Mouse (Mus musculus): ENCODE data around the gene Cbx5. TPM values are rescaled to one million over a fixed set of nuclear protein-coding genes. Genes with fewer than 3 reads are reported as not detected.
A peak's percentile ranks its signal among the peaks of the same experiment; 100 is the strongest.

The Cbx5 gene
- total and polyA plus RNA-seq, 3 experiments: 15.6 to 57.0 (median 56.5) TPM

DNA sequence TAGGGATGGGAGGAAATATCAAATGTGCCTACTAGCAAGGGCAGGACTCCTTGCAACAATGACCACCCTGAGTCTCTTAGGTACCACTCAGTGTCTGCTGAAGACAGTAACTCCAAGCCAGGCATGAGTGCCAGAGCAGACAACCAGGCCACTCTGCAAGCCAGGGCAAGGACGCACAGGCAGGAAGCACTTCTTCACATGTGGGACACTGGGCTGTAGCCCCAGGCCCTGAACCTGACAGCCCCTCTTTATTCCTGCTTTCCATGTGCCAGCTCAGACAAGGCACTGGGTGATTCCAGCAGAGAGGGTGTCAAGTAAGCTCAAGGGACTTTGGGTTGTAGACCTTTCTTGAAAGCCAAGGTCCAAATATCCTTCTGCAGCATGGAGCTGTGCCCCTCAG is 60.8 kb downstream of the Cbx5 start:
- TF ChIP-seq EP300 (IDR thresholded peaks at IDR 0.05; ENCODE audit: insufficient read depth, low read depth, low read length) (no peak), CTCF (IDR thresholded peaks at IDR 0.05) (no peak), POLR2A (IDR thresholded peaks at IDR 0.05; ENCODE audit: insufficient read depth, low read depth, low read length) (no peak)

DNA sequence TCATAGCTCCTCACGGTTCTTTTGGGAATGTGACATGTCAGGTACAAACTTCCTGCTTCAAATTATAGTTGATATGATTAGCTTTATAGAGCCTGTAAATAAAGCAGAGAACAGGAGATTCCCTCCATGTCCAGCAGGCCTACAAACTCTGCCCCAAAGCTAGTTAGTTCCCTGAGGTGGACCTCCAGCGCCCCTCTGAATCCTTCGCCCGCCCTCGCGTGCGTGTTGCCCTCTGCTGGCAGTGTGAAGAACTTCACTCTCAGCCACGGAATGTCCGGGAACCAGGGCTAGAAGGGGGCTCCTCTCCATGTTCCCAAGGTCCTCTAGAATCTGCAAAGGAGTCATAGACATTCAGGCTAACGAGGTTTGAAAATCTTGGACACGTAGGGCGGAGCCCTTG is 61.5 kb downstream of the Cbx5 start:
- TF ChIP-seq CTCF (IDR thresholded peaks at IDR 0.05): peak; percentile 87
- no peak for TF ChIP-seq POLR2A (IDR thresholded peaks at IDR 0.05; ENCODE audit: insufficient read depth, low read depth, low read length)
- no peaks in the 10 kb centered on the region for H3K79me2 ChIP-seq (replicated peaks; ENCODE audit: control insufficient read depth, insufficient read depth, low read length)
- no peaks in the 10 kb centered on the region; the same call in 1 of the 2 replicates for H3K27me3 ChIP-seq (ENCODE audit: control insufficient read depth, insufficient read depth, low read length)
- H3K4me3 ChIP-seq: no peak overlapping the region
- H3K36me3 ChIP-seq (ENCODE audit: control insufficient read depth, insufficient read depth, low read length): no peaks in the 10 kb centered on the region
- no peak overlapping the region for H3K27ac ChIP-seq
- peaks cover 1% of the 10 kb centered on the region for H3K4me1 ChIP-seq (ENCODE audit: control insufficient read depth, insufficient read depth, low read length)
- no peak overlapping the region for H3K9ac ChIP-seq (ENCODE audit: low read depth, low read length)
- WGBS: 10% methylated on average over 12 of the region's 12 CpGs
- intact Hi-C loops (cut with DNase I): loop anchor here (5.0 kb wide), 1 partner anchor 416 kb away; no protein-coding TSS in a partner anchor
- peak in 1 of 2 experiments; percentile 56 for DNase-seq

More for the DNA sequence above, 60.8 kb downstream of the Cbx5 start:
- no peak overlapping the region for H3K4me3 ChIP-seq
- peaks cover 1% of the 10 kb centered on the region for H3K4me1 ChIP-seq (ENCODE audit: control insufficient read depth, insufficient read depth, low read length)
- H3K36me3 ChIP-seq (ENCODE audit: control insufficient read depth, insufficient read depth, low read length): no peaks in the 10 kb centered on the region
- intact Hi-C loops (cut with DNase I): loop anchor here (5.0 kb wide), 1 partner anchor 416 kb away; no protein-coding TSS in a partner anchor
- DNase-seq: no peak
- H3K79me2 ChIP-seq (replicated peaks; ENCODE audit: control insufficient read depth, insufficient read depth, low read length): no peaks in the 10 kb centered on the region
- no peak overlapping the region for H3K27ac ChIP-seq
- no peak overlapping the region for H3K9ac ChIP-seq (ENCODE audit: low read depth, low read length)
- no peaks in the 10 kb centered on the region; the same call in 1 of the 2 replicates for H3K27me3 ChIP-seq (ENCODE audit: control insufficient read depth, insufficient read depth, low read length)
- WGBS: 64% methylated on average over 1 of the region's 1 CpGs

DNA sequence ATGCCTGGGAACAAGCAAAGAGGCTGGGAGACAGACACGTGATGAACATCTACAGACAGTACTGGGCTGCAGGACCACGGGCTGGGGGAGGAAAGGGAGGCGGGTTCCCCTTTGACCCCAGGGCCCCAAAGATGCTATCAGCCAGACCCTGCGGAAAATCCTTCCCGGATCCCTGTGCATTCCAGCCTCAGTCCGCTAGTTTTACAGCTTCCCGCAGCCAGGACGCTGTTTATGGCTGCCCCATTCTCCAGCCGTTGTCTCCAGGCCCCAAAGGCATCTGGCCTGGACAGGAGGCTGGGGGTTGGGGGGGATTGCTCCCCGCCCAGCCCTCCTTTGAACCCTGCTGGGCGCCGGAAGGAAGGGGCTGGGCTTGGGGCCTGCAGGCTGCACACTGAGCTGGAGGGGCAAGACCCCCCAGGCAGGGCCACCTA is 62.0 kb downstream of the Cbx5 start:
- H3K27me3 ChIP-seq (ENCODE audit: control insufficient read depth, insufficient read depth, low read length): no peaks in the 10 kb centered on the region; the same call in 1 of the 2 replicates
- H3K79me2 ChIP-seq (replicated peaks; ENCODE audit: control insufficient read depth, insufficient read depth, low read length): no peaks in the 10 kb centered on the region
- H3K9ac ChIP-seq (ENCODE audit: low read depth, low read length): no peak overlapping the region
- no peak overlapping the region for H3K4me3 ChIP-seq
- H3K27ac ChIP-seq: no peak overlapping the region
- 19% methylated on average over 12 of the region's 12 CpGs for WGBS
- intact Hi-C loops (cut with DNase I): loop anchor here (1.0 to 5.0 kb wide), 2 partner anchors 190 to 415 kb away; no protein-coding TSS in a partner anchor
- no peak for TF ChIP-seq EP300 (IDR thresholded peaks at IDR 0.05; ENCODE audit: insufficient read depth, low read depth, low read length)
- no peak for TF ChIP-seq CTCF (IDR thresholded peaks at IDR 0.05)
- no peak for TF ChIP-seq POLR2A (IDR thresholded peaks at IDR 0.05; ENCODE audit: insufficient read depth, low read depth, low read length)
- no peaks in the 10 kb centered on the region for H3K36me3 ChIP-seq (ENCODE audit: control insufficient read depth, insufficient read depth, low read length)
- peaks cover 1% of the 10 kb centered on the region for H3K4me1 ChIP-seq (ENCODE audit: control insufficient read depth, insufficient read depth, low read length)
- DNase-seq: no peak

DNA sequence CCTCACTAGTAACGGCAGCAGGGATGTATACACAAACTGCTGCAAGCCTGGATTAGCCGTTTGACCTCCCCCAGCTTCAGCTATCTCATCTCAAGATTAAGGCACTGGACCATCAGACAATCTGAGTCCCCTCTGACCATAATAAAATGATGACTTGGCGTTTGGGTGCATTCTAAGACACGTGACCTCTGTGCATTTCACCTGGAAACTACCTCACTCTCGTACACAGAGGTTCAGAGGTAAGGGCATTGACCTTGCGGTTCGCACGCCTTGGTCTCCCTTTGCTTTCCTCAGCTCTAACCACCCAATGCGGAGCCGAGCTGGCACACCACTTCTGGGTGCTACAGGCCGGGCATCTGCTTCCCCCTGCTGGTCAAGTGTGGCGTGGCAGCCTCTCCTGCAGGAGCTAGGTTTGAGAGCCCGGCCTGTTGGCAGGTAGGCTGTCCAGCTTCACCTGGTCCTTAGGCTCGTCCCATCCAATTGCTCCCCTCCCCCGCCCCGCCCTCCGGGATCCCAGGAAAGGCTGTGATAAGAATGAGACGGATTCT is 62.7 kb downstream of the Cbx5 start:
- WGBS: under 1% methylated on average over 18 of the region's 18 CpGs

DNA sequence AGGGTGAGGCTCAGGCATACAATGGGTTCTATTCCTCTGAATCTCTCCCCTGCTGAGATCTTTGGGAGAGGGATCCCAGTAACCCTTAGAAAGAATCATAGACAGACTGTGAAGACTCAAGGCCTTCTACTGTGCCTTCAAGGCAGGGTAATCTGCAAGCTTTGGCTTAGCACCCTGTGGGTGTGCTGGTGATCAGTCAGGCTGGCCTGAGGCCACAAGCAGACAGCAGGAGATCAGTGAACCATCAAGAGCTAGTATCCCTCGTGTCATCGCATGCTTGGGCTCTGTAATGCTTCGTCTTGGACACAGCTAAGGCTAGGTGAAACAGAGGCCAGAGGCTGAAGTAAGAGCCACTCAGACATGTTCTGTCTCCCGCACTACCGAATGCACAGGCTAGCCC is 66.4 kb downstream of the Cbx5 start:
- Histone ChIP-seq H3K27ac (no peak overlapping the region), H3K9ac (ENCODE audit: low read depth, low read length) (no peak overlapping the region), H3K79me2 (replicated peaks; ENCODE audit: control insufficient read depth, insufficient read depth, low read length) (no peaks in the 10 kb centered on the region), H3K4me1 (ENCODE audit: control insufficient read depth, insufficient read depth, low read length) (peaks cover 1% of the 10 kb centered on the region), H3K4me3 (no peak overlapping the region), H3K27me3 (ENCODE audit: control insufficient read depth, insufficient read depth, low read length) (peaks cover 10% of the 10 kb centered on the region), H3K36me3 (ENCODE audit: control insufficient read depth, insufficient read depth, low read length) (no peaks in the 10 kb centered on the region)
- WGBS: 79% methylated on average over 5 of the region's 5 CpGs
- intact Hi-C loops (cut with DNase I): loop anchor here (5.0 kb wide), 1 partner anchor 476 kb away; no protein-coding TSS in a partner anchor
- TF ChIP-seq CTCF (IDR thresholded peaks at IDR 0.05) (no peak), EP300 (IDR thresholded peaks at IDR 0.05; ENCODE audit: insufficient read depth, low read depth, low read length) (no peak), POLR2A (IDR thresholded peaks at IDR 0.05; ENCODE audit: insufficient read depth, low read depth, low read length) (no peak)
- DNase-seq: no peak

More for the DNA sequence above, 62.7 kb downstream of the Cbx5 start:
- peak; percentile 85 to 92 for DNase-seq
- Histone ChIP-seq H3K79me2 (replicated peaks; ENCODE audit: control insufficient read depth, insufficient read depth, low read length) (no peaks in the 10 kb centered on the region), H3K27me3 (ENCODE audit: control insufficient read depth, insufficient read depth, low read length) (no peaks in the 10 kb centered on the region; the same call in 1 of the 2 replicates), H3K9ac (ENCODE audit: low read depth, low read length) (no peak overlapping the region), H3K4me1 (ENCODE audit: control insufficient read depth, insufficient read depth, low read length) (peaks cover 1% of the 10 kb centered on the region), H3K4me3 (no peak overlapping the region), H3K27ac (no peak overlapping the region), H3K36me3 (ENCODE audit: control insufficient read depth, insufficient read depth, low read length) (no peaks in the 10 kb centered on the region)
- intact Hi-C loops (cut with DNase I): loop anchor here (1.0 to 5.0 kb wide), 2 partner anchors 190 to 415 kb away; no protein-coding TSS in a partner anchor
- TF ChIP-seq CTCF (IDR thresholded peaks at IDR 0.05): peak; percentile 100; the same call in 1 of the 2 replicates
- no peak for TF ChIP-seq POLR2A (IDR thresholded peaks at IDR 0.05; ENCODE audit: insufficient read depth, low read depth, low read length)
- TF ChIP-seq EP300 (IDR thresholded peaks at IDR 0.05; ENCODE audit: insufficient read depth, low read depth, low read length): 0 out of 2 replicates have a peak, but pooled peaks have one; percentile 47

DNA sequence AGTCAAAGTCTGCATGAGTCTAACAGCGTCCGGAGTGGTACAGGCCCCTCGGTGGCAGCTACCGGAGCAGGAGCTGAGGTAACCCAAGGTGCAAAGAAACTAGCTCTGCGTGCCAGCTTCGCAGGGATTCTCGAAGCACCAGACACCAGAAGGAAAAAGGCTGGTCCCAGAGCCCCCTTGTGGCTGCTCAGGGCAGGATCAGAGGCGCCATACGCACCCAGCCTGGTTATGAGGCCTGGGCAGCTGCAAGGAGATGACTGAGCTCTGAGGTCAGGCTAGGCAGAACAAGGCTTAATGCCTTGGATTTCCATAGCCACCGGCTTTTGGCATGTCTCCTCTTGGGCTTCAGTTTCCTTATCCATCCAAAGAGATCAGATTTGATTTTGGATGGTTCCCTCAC is 67.1 kb downstream of the Cbx5 start:
- 11% methylated on average over 10 of the region's 10 CpGs for WGBS
- Histone ChIP-seq H3K36me3 (ENCODE audit: control insufficient read depth, insufficient read depth, low read length) (no peaks in the 10 kb centered on the region), H3K27ac (no peak overlapping the region), H3K4me1 (ENCODE audit: control insufficient read depth, insufficient read depth, low read length) (peaks cover 1% of the 10 kb centered on the region), H3K4me3 (no peak overlapping the region), H3K79me2 (replicated peaks; ENCODE audit: control insufficient read depth, insufficient read depth, low read length) (no peaks in the 10 kb centered on the region), H3K27me3 (ENCODE audit: control insufficient read depth, insufficient read depth, low read length) (peaks cover 10% of the 10 kb centered on the region), H3K9ac (ENCODE audit: low read depth, low read length) (no peak overlapping the region)
- intact Hi-C loops (cut with DNase I): loop anchor here (5.0 kb wide), 1 partner anchor 475 kb away; no protein-coding TSS in a partner anchor
- DNase-seq: peak; percentile 54 to 56
- no peak for TF ChIP-seq EP300 (IDR thresholded peaks at IDR 0.05; ENCODE audit: insufficient read depth, low read depth, low read length)
- peak; percentile 83 for TF ChIP-seq CTCF (IDR thresholded peaks at IDR 0.05)
